Mouse (Mus musculus) small intestine, adult 2 months (tissue): ENCODE results near the gene Ldlrad2. TPM values are rescaled to one million over a fixed set of nuclear protein-coding genes. Genes with fewer than 3 reads are reported as not detected.
A peak's percentile ranks its signal among the peaks of the same experiment; 100 is the strongest.

Experiments used
- H3K27ac ChIP-seq: fragments of 200-500 bp; 2 replicates; pipeline ENCODE4 v1.5.1; 2012; ENCODE audit warnings: low read depth, low read length, control low read depth, inconsistent platforms; ENCODE audit not compliant: insufficient read depth
- H3K27me3 ChIP-seq: fragments of 200-500 bp; 2 replicates; pipeline ENCODE4 v1.6.1; 2012; ENCODE audit warnings: mild to moderate bottlenecking, moderate library complexity, low read length, inconsistent platforms; ENCODE audit not compliant: control insufficient read depth, insufficient read depth
- H3K36me3 ChIP-seq: fragments of 200-500 bp; 2 replicates; pipeline ENCODE4 v1.6.1; 2012; ENCODE audit warnings: mild to moderate bottlenecking, low read length, control low read depth, inconsistent platforms; ENCODE audit not compliant: control insufficient read depth, insufficient read depth
- H3K4me1 ChIP-seq: fragments of 200-500 bp; 2 replicates; pipeline ENCODE4 v1.6.1; 2012; ENCODE audit warnings: low read length, inconsistent platforms, mixed read lengths; ENCODE audit not compliant: control insufficient read depth, insufficient read depth, insufficient read length
- H3K4me3 ChIP-seq: fragments of 200-500 bp; 2 replicates; pipeline ENCODE4 v1.5.1; 2012; ENCODE audit warnings: low read depth, mild to moderate bottlenecking, control low read depth, inconsistent platforms, low read length, moderate library complexity
- CTCF ChIP-seq: fragments of 200-500 bp; IDR thresholded peaks from 2 replicates; pipeline ENCODE4 v1.5.1; 2012; ENCODE audit warnings: low read depth, mild to moderate bottlenecking, control low read depth, inconsistent platforms, low read length, moderate library complexity, mixed read lengths; ENCODE audit not compliant: insufficient replicate concordance, insufficient read length; ENCODE audit errors: extremely low read depth
- POLR2A ChIP-seq: fragments of 200-500 bp; IDR thresholded peaks from 2 replicates; pipeline ENCODE4 v1.6.1; 2012; ENCODE audit warnings: low read depth, mild to moderate bottlenecking, control low read depth, inconsistent platforms, low read length, moderate library complexity
- WGBS: fragments of 180-500 bp; shearing (Covaris S2); methylation state at CpG from one replicate; pipeline ENCODE4 v1.1.7; 2018; 5-methylcytosine and 5-hydroxymethylcytosine counted together
- polyA plus RNA-seq: library from polyadenylated mRNA; depleted of rRNA; stranded (reverse); fragments of >200 nt; gene quantifications from 2 replicates; pipeline ENCODE4 v1.2.3, GENCODE M21; 2012

The Ldlrad2 gene
- polyA plus RNA-seq, 1 experiment: not detected

DNA sequence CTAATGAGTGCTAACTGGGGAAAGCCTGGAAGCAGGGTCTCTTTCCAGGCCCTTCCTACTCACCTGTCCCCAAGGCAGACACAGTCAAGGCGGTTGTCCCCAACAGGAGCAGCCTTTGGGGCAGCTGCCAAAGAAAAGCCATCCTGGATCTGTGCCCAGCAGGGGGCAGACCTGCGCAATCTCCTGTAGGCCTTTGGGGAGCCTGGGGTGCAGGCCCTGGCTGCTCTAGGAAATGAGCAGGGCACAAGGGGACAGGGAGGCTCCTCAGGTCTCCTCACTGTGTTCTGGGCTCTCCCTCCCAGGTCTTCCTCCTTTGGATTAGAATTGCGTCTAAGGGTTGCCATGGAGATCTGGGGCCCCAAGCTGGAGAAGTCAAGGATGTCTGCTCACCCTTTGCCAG is 7.4 kb upstream of the Ldlrad2 start:
- Histone ChIP-seq H3K27ac (no peak overlapping the region), H3K4me1 (peaks cover 5% of the 10 kb centered on the region; the same call in 1 of the 2 replicates), H3K27me3 (peaks cover 9% of the 10 kb centered on the region; the same call in 1 of the 2 replicates), H3K4me3 (no peak overlapping the region), H3K36me3 (no peaks in the 10 kb centered on the region)
- WGBS: 51% methylated on average over 3 of the region's 3 CpGs
- peak; percentile 59; the same call in 1 of the 2 replicates for TF ChIP-seq CTCF
- TF ChIP-seq POLR2A: no peak

DNA sequence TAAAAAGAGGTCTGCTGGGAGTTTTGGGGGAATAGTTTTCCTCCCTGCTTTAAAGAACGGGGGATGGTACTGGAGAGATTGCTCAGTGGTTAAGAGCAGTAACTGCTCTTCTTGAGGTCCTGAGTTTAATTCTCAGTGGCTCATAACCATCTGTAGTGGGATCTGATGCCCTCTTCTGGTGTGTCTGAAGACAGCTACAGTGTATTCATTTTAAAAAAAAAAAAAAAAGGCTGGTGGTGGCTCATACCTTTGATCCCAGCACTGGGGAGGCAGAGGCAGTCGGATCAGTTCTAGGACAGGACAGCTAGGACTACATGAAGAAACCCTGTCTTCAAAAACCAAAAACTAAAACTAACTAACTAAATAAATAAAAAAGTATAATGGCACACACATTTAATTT is 5.9 kb upstream of the Ldlrad2 start:
- Histone ChIP-seq H3K27ac (no peak overlapping the region), H3K4me3 (no peak overlapping the region), H3K4me1 (peaks cover 5% of the 10 kb centered on the region; the same call in 1 of the 2 replicates), H3K27me3 (peaks cover 9% of the 10 kb centered on the region; the same call in 1 of the 2 replicates), H3K36me3 (no peaks in the 10 kb centered on the region)
- WGBS: 66% methylated on average over 2 of the region's 2 CpGs
- TF ChIP-seq POLR2A (no peak), CTCF (no peak)

DNA sequence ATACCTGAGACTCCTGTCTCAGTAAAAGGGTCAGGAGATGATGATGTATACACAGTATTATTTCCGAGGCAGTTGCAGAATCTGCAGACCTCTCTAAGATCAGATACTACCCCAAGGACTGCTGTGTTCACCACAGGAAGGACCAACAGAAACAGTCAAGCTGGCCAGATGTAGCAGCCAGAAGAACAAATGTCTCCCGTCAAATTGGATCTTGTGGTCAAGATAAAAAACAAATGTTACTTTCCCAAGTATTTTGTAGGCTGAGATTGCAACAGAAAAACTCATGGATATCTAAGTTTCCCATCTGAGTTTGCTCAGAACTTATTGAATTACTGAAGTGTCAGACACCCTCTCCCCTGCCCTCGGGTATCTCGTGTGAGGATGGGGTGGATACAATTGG is 5.4 kb upstream of the Ldlrad2 start:
- Histone ChIP-seq H3K27ac (no peak overlapping the region), H3K36me3 (no peaks in the 10 kb centered on the region), H3K4me3 (no peak overlapping the region), H3K27me3 (peaks cover 9% of the 10 kb centered on the region; the same call in 1 of the 2 replicates), H3K4me1 (peaks cover 5% of the 10 kb centered on the region; the same call in 1 of the 2 replicates)
- TF ChIP-seq POLR2A (no peak), CTCF (no peak)
- WGBS: 62% methylated on average over 4 of the region's 4 CpGs

DNA sequence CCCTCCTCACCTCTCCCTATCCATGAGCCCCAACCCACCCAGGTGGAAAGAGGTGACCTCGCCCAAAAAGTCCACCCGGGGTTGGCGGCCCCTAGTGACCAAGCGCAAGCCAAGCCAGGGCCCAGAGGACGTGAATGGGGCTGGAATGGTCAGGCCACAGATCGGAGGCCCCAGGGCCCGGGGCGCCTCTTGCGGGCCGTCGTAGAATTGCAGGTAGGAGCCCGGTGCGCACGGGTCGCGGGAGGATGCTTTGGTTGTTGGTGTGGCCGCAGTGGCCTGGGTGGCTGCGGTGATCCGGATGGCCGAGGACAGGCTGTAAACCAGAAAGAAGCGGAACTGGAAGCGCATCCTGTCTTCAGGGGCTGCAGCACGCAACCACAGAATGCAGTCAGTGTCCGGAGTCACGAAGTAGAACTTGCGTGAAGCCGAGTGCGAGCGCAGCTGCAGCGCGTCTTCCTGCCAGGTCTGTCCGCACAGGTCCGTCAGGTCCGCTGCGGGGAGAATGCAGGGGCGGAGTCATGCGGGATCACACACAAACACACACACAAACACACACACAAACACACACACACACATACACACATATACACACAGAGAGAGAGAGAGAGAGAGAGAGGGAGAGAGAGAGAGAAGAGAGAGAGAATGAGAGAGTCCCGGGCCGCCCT is 3.9 kb upstream of the Ldlrad2 start:
- Histone ChIP-seq H3K4me1 (peaks cover 5% of the 10 kb centered on the region; the same call in 1 of the 2 replicates), H3K27me3 (peaks cover 9% of the 10 kb centered on the region; the same call in 1 of the 2 replicates), H3K4me3 (peak overlapping the region; percentile 52), H3K27ac (no peak overlapping the region), H3K36me3 (no peaks in the 10 kb centered on the region)
- WGBS: 4% methylated on average over 39 of the region's 39 CpGs
- TF ChIP-seq CTCF: peak; percentile 73
- no peak for TF ChIP-seq POLR2A

DNA sequence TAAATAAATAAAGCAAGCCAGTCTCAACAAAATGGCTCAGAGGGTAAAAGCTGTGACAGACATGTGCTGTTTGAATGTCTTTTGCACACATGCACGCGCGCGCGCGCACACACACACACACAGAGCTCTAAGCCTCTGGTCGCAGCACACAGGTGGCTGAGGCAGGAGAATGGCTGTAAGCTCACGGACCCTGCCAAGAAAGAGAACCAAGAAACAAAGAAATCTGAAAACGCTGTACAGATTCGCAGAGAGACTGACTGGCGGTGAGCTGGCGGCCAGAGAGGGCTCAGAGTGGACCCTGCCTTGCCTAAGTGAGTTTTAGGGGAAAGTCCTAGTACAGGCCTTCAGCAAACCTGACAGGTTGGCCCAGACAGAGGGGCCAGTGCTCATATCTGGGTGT is 3.1 kb upstream of the Ldlrad2 start:
- H3K27ac ChIP-seq: no peak overlapping the region
- H3K4me1 ChIP-seq: peaks cover 5% of the 10 kb centered on the region; the same call in 1 of the 2 replicates
- no peak overlapping the region for H3K4me3 ChIP-seq
- WGBS: 97% methylated on average over 12 of the region's 12 CpGs
- TF ChIP-seq POLR2A (no peak), CTCF (no peak)
- no peaks in the 10 kb centered on the region for H3K36me3 ChIP-seq
- peaks cover 9% of the 10 kb centered on the region; the same call in 1 of the 2 replicates for H3K27me3 ChIP-seq

DNA sequence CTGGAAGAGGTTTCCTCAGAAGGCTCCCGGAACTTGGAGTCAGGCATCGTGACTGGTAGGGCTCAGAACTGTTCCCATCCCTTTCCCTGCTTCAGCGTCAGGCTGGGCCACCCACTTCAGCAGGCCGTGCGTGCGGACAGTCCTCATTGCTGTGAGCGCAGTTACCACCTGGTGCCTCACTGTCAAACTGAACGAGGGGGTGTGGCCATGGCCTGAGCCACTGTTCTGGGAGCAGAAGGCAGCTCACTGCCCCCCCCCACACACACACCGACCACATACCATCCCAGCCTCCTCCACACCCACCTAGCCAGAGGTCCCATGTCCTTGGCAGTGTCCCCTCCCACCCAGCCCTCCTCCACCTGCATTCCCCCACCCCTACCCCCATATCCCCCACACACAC is 4.5 kb downstream of the Ldlrad2 start:
- no peak for TF ChIP-seq CTCF
- WGBS: 83% methylated on average over 9 of the region's 9 CpGs
- Histone ChIP-seq H3K27ac (no peak overlapping the region), H3K27me3 (no peaks in the 10 kb centered on the region), H3K4me3 (no peak overlapping the region), H3K4me1 (no peaks in the 10 kb centered on the region), H3K36me3 (peaks cover 3% of the 10 kb centered on the region; the same call in 1 of the 2 replicates)

DNA sequence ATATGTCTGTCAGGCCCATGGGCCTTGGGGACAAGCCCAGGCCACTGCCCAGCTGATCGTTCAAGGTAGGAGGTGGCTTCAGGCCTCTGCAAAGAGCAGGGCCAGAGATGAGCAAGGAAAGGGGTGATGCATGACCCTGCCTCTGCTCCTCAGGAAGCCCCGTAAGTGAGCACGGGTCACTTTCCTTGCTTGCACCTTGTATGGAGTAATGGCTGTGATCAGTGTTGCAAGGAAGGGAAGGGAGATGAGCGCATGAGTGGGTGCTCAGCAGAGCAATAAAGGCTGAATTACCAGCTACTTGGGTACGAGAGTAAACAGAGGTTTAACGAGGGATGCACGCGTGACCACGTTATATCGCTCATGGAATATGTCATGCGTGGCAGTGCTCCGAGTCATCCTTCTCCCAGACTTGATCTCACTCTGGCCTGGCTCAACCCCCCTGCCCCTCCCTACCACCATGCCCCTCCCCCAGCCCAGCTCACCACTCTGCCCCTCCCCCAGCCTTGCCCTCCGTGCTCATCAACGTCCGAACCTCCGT is 17.6 kb downstream of the Ldlrad2 start:
- no peak for TF ChIP-seq POLR2A
- no peak for TF ChIP-seq CTCF
- no peak overlapping the region for H3K4me3 ChIP-seq
- WGBS: 90% methylated on average over 16 of the region's 16 CpGs
- H3K36me3 ChIP-seq: peaks cover 24% of the 10 kb centered on the region; the same call in 1 of the 2 replicates
- H3K27ac ChIP-seq: no peak overlapping the region
- H3K27me3 ChIP-seq: no peaks in the 10 kb centered on the region
- no peaks in the 10 kb centered on the region for H3K4me1 ChIP-seq

DNA sequence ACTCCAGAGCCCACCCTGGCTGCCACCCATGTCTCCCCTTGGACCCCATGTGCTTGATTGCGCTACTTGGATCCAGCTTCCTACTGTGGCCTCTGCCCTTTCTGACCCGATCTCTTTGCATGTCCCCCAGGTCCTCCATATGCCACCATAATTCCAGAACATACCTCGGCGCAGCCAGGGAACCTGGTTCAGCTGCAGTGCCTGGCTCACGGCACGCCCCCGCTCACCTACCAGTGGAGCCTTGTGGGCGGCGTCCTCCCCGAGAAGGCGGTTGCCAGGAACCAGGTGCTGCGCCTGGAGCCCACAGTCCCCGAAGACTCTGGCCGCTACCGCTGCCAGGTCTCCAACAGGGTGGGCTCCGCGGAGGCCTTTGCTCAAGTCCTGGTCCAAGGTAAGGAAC is 20.9 kb downstream of the Ldlrad2 start:
- WGBS: 94% methylated on average over 17 of the region's 17 CpGs
- TF ChIP-seq CTCF (no peak), POLR2A (no peak)
- Histone ChIP-seq H3K4me1 (no peaks in the 10 kb centered on the region), H3K36me3 (peaks cover 31% of the 10 kb centered on the region), H3K4me3 (no peak overlapping the region), H3K27me3 (no peaks in the 10 kb centered on the region), H3K27ac (no peak overlapping the region)
